Mouse (Mus musculus) thymus, postnatal 0 days (tissue): ENCODE measurements around the gene Glipr1l2. TPM values are rescaled to one million over a fixed set of nuclear protein-coding genes. Genes with fewer than 3 reads are reported as not detected.
"Not testable (repeated sequence)": the region's sequence is repeated elsewhere in the genome, so short reads cannot be mapped to it uniquely, and the experiment has no call there.

Experiments
- DNase-seq: peaks from one replicate; pipeline ENCODE4 v3.0.0-alpha.2; 2015; ENCODE audit warnings: low spot score
- polyA plus RNA-seq: library from polyadenylated mRNA; unstranded; fragments of >200 nt; fragmentation: Nextera tagmentation; extraction: Ambion mirVana; gene quantifications from 2 replicates; pipeline ENCODE4 v1.2.1, GENCODE M21; 2015

Glipr1l2 gene
- polyA plus RNA-seq: not detected in 2 replicates

GRCm38 (mm10) chr10:112083157-112083556 lies at the start of gene Glipr1l2:
Gene Glipr1l2, plus strand, starts transcription at chr10:112083354.
- no peak for DNase-seq

GRCm38 (mm10) chr10:112043523-112043922 lies 39.6 kb upstream of the Glipr1l2 start:
- DNase-seq: not testable (repeated sequence)

GRCm38 (mm10) chr10:112044283-112044682 lies 38.9 kb upstream of the Glipr1l2 start:
- peak; percentile 21 for DNase-seq

GRCm38 (mm10) chr10:112051220-112051619 lies 31.9 kb upstream of the Glipr1l2 start:
- no peak for DNase-seq

GRCm38 (mm10) chr10:112051956-112052355 lies 31.2 kb upstream of the Glipr1l2 start:
- DNase-seq: peak; percentile 4

- DNase-seq: peak; percentile 17
These were observed 23.2 kb upstream of the Glipr1l2 start, which contains the start of gene Glipr1l1 for GRCm38 (mm10) chr10:112059702-112060582. Gene Glipr1l1, plus strand, starts transcription at chr10:112060189.

GRCm38 (mm10) chr10:112060583-112060934 lies 22.6 kb upstream of the Glipr1l2 start:
- DNase-seq: not testable (repeated sequence)

GRCm38 (mm10) chr10:112080044-112080443 lies 3.1 kb upstream of the Glipr1l2 start:
- DNase-seq: no peak

GRCm38 (mm10) chr10:112105785-112106184 lies 22.6 kb downstream of the Glipr1l2 start:
- DNase-seq: peak; percentile 51

GRCm38 (mm10) chr10:112110401-112110800 lies 27.2 kb downstream of the Glipr1l2 start:
- DNase-seq: no peak

GRCm38 (mm10) chr10:112125090-112125489 lies 41.9 kb downstream of the Glipr1l2 start:
- DNase-seq: not testable (repeated sequence)

GRCm38 (mm10) chr10:112127682-112128230 lies 44.6 kb downstream of the Glipr1l2 start:
- not testable (repeated sequence) for DNase-seq

- no peak for DNase-seq
These were observed 49.0 kb downstream of the Glipr1l2 start for GRCm38 (mm10) chr10:112132194-112132593.

- DNase-seq: peak; percentile 74
These were observed 55.1 kb downstream of the Glipr1l2 start for GRCm38 (mm10) chr10:112138050-112138870.

- DNase-seq: no peak
These were observed 55.8 kb downstream of the Glipr1l2 start for GRCm38 (mm10) chr10:112138871-112139430.

GRCm38 (mm10) chr10:112139834-112140233 lies 56.7 kb downstream of the Glipr1l2 start:
- no peak for DNase-seq

Other genes with a start within 250 kb of the Glipr1l2 start
- 41.4 and 45.0 TPM in 2 replicates for gene Krr1, start 110.7 kb upstream of the Glipr1l2 start, polyA plus RNA-seq
- gene Glipr1, start 80.7 kb upstream of the Glipr1l2 start, polyA plus RNA-seq: 28.3 and 30.4 TPM in 2 replicates
- gene Glipr1l1, start 23.2 kb upstream of the Glipr1l2 start, polyA plus RNA-seq: not detected in 2 replicates
- gene Glipr1l3, start 77.0 kb downstream of the Glipr1l2 start, polyA plus RNA-seq: not detected in 2 replicates
- not detected in 2 replicates for gene Caps2, start 80.3 kb downstream of the Glipr1l2 start, polyA plus RNA-seq
- gene Kcnc2, start 187.8 kb downstream of the Glipr1l2 start, polyA plus RNA-seq: 0.08 TPM in 2 replicates